Mouse (Mus musculus) retina, adult 2 months (tissue): ENCODE data around the gene Gm20431.

Experiments
- DNase-seq: peaks from one replicate; pipeline ENCODE4 v3.0.0-alpha.2; 2012; ENCODE audit warnings: low read depth, low spot score

Gm20431 gene

DNA sequence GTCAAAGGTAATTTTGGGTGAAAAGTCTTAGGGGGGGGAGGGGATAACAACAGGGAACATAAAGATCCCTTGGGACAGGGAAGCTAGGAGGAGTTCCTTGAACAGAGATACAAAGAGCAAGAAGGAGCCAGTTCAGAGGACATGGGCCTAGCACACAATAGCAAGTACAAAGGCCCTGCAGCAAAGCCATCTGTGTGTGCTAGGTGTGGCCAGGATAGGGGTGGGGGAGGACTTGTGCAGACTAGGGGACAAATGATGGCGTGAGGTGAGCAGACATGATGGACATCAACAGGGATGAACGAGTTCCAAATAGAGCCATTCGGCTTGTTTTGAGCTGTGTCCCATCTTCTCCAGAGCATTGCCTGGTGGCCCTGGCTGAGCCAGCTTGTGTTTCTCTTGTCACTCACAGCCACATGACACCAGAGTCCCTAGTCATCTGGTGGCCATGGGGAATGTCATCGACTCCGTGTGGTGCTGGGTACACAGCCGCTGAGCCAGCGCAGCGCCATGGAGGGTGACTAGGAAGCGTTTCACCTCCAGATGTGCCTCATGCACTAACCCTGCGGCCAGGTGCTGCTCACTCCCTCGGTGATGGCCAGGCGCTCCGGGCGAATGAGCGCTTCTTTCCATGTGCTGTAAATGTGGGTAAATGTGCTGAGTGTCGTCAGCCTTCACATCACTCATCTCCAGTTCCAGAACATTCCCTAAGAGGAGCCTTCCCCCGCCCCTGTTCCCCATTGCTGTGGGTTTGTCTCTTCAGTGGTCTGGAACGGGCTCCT lies 89.7 kb downstream of the Gm20431 start:
- no peak for DNase-seq

DNA sequence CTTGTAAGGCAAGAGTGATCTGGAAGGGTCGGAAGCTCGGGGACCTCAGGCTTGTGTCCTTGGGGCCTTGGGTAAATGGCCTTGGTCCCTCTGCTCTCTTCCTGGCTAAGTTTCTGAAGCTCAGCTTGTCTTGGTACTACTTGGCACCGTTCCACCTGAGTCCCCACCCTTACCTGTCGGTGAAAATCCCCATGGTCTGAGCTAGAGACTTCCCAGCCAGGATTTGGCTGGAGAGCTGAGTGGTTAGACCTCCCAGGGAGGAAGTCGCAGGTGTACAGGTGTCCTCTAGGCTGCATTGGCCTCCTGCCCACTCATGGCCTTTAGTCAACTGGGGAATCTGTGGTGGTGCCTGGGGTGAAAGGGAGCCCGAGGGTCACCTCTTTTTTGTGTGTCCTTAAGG lies 90.5 kb downstream of the Gm20431 start:
- no peak for DNase-seq

DNA sequence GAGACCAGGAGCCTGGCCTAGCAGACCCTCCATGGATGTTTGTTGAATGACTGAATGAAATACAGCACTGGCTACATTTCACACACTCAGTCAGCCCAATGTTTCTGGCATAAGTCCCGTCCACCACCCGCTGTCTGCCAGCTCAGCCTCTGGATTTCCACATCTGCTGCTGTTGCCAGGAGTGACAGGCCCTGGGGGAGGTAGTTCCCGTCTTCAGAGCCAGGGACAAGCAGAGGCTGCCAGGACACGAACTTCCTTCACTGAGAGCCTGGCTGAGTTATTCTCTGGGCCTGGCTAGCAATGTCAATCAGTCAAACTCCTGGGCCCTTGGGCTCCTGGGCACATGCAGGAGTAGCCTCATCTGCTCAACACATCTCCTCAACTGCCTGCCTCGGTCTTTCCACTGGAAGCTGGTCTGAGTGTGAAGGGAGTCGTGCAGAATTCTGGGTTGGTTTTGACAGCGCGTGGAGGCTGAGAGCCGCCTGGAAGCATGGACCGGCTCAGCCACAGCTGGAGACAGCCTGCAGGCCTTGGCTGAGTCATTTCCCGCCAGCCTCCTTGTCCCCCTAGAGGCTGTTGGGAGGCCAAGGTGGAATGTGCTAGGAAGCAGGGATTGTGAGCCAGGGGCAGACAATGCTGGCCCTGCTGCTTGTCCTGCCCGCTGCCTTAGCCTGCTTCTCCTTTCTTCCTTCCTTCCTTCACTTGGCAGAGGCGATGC lies 91.2 kb downstream of the Gm20431 start:
- DNase-seq: no peak

DNA sequence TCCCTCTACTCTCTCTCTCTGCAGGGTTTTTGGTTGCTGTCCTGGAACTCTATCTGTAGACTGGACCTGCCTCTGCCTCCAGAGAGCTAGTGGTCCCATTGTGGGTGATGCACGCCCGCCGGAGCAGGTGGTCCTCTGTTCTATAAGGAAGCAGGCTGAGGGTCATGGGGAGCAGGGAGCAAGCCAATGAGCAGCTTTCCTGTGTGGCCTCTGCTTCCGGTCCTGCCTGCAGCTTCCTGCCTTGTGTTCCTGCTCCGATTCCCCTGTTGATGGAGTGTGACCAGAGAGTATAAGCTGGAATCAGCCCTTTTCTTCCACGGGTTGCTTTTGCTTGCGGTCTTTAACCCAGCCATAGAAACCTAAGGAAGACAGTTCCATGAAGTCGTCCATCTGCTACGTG lies 93.2 kb downstream of the Gm20431 start:
- no peak for DNase-seq

DNA sequence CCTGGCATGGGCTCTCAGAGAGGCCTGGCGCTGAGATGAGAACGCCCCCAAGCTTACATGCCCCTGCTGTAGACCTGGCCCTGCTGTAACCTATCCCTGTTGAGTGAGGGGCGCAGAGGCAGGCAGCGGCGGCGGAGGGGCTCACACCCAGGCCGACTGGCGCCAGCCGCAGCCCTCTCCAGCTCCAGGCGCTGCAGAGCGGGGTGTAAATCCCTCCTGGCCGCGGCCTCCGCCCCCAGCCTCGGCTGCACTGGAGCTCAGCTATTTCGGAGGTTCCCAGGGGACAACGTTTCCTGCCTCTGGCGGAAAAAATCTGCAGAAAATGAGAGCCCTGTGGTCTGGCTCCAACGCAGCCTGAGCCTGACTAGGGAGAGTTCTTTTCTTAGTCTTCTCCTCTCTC lies 95.6 kb downstream of the Gm20431 start:
- DNase-seq: no peak

DNA sequence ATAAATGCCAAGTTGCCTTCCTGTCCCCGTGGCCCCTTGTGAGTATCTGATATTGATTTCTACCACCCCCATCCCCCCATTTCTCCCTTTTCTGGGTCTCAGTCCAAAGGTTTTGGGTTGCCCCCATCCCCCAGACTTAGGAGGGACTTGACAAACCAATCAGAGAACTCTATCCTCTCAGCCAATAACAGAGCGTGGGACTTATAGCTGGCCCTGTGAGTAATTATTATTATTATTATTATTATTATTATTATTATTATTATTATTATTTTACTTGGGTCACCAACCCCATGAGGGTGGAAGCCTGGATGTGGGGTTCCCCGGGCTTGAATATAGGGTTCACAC lies 96.0 kb downstream of the Gm20431 start:
- DNase-seq: no peak

DNA sequence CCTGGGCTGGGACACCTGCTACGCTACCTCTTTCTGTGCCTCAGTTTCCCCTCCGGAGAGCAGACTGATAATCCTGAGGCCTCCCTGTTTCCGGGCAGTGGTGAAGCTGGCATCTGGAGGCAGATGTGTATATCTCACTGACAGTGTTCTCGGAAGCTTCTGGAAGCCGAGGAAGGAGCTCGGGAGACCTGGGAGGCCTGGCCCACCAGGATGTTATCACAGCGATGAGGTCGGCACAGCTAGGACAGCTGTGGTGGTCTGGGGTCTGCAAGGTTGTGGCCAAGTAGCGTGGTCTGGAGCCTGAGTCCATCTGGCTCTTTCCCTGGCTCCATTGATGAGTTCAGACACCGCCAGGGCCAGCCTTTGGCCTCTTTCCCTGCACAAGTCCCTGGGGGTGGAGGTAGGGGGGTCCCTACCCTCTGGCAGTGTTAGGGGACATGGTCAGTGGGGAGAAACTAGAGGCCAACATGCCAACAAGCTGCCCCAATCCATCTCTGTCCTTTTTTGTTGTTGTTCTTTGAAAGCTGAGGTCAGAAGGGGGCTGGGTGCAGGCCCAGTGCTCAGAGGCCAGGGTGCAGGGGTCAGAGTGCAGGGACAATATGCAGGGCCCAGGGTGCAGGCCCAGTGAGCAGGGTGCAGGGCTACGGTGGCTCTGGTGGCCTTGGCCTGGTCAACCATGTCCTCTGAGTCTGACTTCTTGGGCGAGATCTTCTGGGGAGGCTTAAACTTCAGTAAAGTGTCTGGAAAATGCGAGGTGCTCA lies 96.6 kb downstream of the Gm20431 start:
- no peak for DNase-seq

DNA sequence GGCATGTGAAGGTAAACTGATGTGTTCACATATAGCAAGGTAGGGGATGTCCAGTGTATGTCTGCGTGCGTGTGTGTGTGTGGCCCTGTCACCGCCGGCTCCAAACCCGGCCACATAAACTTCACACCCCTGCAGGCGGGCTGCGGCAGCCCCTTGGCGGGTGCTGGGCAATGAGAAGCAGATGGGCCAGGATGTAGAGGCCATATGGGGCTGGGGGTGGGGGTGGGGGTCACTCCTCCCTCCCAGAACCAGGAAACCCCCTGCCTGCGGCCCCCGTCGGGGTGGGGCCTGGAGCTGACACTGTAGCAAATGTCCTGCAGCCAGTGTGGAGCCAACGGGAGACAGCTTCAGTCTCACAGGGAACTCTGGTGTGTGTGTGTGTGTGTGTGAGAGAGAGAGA lies 97.6 kb downstream of the Gm20431 start:
- no peak for DNase-seq

DNA sequence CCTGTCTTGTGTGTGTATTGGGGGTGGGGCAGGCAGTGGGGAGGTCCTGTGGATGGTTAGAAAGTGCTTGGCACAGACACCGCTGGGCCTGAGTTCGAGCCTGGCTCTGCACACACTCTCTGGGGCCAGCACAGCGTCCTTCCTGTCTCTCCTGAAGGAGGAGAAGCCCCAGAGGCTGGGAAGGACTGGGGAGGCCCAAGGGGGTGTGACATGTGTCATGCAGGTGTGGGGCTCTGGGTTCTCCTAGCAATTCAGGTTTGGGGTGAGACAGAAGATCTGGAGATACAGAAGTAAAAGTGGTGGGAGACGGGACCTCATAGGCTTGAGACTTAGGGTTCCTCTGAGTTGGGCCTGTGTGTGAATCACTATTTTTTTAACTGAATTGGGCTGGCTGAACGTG lies 98.3 kb downstream of the Gm20431 start:
- DNase-seq: no peak

DNA sequence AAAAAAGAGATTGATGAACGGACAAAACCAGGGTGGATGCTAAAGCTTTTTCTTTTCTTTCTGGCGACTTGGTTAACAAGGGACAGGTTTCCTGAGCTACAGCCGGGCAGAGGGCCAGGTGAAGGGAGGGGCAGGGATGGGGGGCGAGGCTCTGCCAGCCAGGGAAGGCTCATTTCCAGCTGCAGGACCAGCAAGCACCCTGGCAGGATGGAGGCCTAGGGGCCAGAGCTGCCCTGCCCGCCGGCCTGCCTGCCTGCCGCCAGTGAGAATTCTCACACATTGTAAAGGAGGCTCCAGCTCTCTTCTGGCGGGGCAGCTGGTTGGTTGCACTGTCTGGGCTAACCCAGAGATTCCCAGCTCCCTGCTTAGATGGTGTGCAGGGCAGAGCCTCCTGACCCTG lies 99.2 kb downstream of the Gm20431 start:
- DNase-seq: no peak

DNA sequence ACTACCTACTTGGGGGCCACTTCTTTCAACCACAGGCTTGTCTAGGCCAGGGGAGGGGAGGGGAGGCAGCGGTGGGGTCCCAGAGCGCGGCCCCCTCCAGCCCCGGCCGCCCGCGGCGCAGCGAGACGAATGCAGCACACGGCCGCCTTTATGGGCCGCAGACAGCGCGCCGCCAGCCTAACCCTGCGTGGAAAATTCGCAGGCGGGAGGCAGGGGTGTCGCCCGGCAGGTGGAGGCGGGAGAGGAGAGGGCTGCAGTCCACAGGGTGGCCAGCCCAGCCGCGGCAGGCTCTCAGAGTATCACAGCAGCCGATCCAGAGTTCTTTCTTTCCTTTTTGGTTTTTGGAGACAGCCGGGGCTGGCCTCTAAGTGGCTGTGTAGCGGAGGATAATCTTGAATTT lies 101.9 kb downstream of the Gm20431 start:
- no peak for DNase-seq
